Mouse (Mus musculus) adrenal gland (tissue): Measurements from ENCODE around the gene Sacs.
"Not testable (repeated sequence)": the region's sequence is repeated elsewhere in the genome, so short reads cannot be mapped to it uniquely, and the experiment has no call there.

Experiments used
- intact Hi-C: fragments of 180-260 bp; cut with DNase I; formaldehyde crosslinking; loops from one replicate; pipeline ENCODE4 v1.15.1; 2025

Gene Sacs

DNA sequence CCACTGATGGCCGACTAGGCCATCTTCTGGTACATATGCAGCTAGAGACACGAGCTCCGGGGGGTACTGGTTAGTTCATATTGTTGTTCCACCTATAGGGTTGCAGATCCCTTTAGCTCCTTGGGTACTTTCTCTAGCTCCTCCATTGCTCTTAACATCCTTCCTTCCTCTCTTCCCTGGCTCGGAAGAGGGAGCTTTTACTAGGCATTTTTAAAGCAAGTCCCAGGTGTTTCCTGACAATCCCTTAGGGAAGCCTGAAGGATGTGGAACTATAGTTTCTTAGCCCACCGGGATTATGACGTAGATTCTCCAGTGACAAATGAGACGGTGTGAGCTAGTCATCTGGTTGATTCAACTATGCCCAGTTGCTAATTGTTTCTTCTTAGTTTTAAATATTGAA is 19.2 kb downstream of the Sacs start:
- intact Hi-C loops, result not testable (repeated sequence)

DNA sequence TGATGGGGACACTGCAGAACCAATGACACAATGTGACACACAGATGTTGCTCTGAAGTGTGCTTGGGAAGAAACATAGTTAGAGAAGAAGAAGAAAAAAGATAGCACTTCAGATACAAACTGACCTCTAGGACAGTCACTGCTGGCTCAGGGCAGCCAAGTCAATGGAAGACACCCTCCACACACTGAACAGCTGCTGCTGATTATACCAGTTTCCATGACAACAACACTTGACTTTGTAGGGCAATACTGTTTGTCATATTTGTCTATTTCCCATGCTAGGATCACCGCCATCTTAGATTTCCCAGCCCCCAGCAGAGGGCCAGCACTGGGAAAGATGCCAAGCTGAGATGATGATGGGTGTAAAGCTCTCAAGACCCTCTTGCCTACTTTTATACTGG is 22.7 kb downstream of the Sacs start:
- intact Hi-C loops, result no loop called here

DNA sequence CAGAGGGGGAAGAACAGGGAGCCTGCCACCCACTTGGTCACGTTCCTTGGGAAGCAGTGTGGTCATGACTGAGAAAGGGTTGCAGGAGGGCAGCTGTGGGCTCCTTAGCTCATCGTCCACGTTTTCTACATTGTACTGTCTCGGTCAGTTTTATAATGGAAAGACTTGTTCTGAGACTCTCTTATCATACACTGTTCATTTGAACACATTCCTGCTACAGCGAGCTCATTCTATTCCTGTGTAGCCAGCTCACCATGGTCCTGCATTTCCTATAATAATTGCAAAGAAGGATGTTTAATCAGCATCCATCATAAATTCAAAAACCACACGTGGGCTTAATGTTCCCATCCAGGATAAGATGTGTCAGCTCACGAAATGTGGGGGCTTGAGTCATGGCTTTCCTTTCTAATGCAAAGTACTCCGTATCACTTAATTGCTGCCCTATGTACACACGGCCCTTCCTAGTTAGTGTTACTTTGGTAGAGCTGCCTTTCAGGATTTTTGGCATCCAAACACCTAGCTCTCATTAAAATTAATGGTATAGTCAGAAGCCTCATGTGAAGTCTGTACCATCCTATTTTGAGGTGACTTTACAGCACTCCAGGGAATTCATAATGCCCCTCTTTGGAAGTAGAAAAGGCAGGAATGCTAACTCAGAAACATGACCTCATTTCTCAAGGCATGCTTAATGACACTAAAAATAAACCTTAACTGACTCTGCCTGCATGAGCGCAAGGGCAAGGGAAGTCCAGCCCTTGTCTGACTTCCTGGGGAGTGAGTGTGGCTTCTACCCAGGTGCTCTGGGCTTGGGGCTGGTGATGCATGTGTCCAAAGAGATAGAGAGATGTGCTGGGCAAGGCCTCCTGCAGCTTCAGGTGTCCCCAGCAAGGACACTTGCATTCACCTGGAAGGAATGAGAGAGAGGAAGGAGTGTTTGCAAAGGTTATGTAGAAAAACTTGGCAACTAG is 23.4 kb downstream of the Sacs start:
- intact Hi-C loops, result no loop called here

DNA sequence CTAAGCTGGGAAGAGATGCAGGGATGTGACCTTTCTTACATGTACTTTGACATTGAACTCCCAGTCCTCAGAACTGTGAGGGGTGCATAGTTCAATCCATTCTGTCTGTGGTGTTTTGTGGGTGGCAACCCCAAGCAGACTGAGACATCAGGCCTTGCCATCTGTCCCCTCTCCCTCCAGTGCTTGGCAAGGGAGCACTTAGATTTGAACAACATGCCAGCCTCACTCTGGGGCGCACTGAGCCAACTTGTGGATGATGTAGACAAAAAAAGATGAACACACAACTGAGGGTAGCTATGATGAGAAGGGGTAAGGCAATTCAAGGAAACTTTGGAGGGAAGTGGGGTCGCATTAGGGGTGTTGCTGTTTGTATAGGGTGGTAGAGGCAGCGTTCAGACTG is 26.2 kb downstream of the Sacs start:
- intact Hi-C loops, result no loop called here

DNA sequence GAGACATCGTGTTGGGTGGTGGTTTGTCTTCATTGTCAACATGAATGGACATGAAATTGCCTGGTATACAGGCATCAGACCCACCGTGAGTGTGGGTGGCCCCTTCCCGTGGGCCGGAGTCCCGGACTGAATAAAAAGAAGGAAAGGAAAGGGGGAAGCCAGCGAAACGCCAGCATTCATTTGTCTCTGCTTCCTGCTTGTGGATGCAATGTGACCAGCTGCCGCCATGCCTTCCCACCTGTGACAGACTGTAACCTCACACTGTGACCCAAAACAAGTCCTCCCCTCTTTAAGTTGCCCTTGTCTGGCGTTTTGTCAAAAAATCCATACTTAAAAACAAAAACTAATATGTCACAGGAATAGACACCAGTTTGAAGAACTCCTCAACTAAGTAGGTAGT is 27.7 kb downstream of the Sacs start:
- intact Hi-C loops, result no loop called here

DNA sequence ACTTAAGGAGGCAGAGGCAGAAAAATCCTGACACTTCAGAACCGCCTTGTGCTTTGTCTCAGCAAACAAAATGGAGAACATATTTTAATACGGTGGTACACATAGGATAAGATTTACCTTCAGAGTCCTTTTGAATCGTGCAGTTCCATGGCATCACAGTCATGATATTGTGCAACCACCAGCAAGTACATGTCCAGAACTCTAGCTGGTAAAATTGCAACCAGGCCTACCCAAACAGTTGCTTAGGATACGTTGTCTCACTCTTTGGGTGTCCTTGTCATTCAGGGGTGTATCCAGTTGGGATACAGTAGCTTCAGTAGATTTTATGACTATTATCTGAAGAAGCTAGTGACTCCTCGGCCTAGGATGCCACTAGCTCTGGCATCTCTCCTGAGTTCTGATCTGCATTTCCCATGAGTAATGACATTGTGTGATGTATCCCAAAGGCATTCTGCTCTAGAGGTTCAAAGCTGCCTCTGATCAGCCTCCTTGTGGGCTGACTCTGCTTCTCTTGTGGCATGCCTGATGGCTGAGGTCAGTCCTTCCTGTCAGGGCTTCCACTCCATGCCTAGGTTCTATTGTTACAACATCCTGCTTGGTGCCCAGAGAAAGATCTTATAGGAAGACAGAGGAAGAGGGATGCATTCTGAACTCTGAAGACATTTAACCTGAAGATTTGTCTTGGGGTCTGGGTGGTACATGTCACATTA is 33.2 kb downstream of the Sacs start:
- intact Hi-C loops, result no loop called here

DNA sequence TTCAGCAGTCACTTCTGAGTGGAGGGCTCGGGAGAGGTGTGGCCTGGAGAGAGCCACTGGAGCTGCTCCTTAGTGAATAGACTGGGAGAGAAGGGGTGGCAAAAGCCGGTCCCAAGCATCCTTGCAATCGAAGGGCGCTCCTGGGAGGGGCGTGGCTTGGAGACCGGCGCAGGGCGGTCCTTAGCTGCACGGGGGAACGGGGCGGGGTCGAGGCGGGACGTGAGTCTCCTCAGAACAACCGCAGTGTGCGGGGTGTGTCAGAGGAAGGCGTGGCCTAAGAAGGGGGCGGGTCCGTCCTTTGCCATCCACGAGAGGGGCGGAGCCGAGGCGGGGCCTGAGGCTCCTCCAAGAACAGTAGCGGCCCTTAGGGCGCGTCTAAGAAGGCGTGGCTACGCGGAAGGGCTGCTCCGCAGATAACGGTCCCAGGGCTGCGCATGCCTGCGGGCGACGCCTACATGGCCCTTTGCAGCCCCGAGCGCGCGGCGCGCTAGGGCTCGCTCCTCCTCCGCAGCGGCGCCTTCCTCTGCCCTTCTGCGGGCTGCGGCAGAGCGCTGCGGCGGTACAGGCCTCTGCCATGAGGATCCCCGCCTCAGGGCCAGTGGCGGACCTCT is 34.4 kb downstream of the Sacs start:
- intact Hi-C loops, result no loop called here

DNA sequence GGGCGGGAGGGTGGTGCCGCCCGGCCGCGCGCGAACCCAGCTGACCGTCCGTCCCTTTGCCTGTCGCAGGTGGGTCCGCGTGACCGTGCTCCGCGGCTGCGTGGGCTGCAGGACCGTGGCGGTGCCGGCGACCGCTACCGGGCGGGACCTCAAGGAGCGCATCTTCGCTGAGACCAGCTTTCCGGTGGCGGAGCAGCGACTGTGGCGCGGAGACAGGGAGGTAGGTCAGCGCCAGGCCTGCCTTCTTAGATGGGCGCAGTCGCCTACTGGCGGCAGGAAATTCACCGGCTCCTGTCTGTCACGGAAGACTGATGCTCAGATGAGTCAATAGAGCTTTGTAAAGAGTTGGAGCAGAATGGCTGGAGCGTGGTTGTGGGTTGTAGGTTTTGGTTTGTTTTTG is 35.0 kb downstream of the Sacs start:
- intact Hi-C loops, result no loop called here

DNA sequence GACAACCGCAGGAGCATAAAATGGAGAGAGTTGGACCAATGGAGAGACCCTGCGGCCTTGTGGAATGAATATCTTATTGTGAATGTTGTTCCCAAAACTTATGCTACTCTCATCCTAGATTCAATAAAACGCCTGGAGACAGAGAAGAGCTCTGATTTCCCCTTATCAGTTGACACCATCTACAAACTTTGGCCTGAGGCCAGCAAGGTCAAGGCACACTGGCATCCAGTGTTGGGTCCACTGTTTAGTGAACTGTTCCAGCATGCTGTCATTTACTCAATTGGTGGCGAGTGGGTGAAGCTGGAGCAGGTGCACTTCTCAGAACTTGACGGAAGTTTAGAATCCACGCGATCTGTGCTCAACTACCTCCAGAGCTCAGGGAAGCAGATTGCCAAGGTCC is 53.6 kb downstream of the Sacs start:
- intact Hi-C loops, result no loop called here

DNA sequence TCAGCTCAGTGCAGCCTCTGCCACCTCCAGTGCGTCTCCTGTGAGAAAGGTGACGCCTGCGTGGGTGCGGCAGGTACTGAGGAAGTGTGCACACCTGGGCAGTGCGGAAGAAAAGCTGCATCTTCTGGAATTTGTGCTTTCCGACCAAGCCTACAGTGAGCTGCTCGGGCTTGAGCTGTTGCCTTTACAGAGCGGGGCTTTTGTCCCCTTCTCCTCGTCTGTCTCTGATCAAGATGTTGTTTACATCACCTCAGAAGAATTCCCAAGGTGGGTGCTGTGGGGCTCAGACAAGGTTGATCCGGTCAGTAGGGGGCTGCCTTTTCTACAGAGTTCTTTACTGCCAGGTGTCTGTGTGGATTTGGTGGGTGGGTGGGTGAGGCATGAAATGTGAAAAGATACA is 54.1 kb downstream of the Sacs start:
- intact Hi-C loops, result no loop called here

DNA sequence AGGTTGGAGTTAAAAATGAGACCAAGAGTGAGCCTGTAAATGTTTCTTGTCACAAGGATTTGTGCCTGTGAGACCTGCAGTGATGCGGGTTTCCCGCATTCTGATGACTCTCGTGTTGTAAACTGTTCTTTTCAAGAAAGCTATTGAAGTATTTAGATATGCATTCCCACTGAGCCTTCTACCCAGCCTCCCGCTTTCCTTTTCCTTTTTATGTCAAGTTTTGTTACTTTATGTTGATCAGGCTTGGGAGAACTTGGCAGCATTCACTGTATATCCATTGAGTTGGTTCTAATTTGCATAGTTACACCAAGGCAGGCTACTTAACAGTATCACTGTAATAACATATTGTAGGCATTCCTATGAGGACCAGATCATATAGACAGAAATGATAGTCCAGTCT is 56.2 kb downstream of the Sacs start:
- intact Hi-C loops, result no loop called here

DNA sequence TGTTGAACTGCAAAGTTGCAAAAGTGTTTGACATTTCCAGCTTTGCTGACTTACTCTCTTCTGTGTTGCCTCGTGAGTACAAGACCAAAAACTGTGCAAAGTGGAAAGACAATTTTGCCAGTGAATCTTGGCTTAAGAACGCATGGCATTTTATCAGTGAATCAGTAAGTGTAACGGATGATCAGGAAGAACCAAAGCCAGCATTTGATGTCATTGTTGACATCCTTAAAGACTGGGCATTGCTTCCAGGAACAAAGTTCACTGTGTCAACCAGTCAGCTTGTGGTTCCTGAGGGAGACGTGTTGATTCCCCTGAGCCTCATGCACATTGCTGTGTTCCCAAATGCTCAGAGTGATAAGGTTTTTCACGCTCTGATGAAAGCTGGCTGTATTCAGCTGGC is 71.9 kb downstream of the Sacs start:
- intact Hi-C loops, result no loop called here

DNA sequence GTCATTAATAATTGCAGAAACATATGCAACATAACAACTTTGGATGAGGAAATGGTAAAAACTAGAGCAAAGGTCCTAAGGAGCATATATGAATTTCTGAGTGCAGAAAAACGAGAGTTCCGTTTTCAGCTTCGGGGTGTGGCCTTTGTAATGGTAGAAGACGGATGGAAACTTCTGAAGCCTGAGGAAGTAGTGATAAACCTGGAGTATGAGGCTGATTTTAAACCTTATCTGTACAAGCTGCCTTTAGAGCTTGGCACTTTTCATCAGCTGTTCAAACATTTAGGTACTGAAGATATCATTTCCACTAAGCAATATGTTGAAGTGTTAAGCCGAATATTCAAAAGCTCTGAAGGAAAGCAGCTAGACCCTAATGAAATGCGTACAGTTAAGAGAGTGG is 73.5 kb downstream of the Sacs start:
- intact Hi-C loops, result no loop called here

DNA sequence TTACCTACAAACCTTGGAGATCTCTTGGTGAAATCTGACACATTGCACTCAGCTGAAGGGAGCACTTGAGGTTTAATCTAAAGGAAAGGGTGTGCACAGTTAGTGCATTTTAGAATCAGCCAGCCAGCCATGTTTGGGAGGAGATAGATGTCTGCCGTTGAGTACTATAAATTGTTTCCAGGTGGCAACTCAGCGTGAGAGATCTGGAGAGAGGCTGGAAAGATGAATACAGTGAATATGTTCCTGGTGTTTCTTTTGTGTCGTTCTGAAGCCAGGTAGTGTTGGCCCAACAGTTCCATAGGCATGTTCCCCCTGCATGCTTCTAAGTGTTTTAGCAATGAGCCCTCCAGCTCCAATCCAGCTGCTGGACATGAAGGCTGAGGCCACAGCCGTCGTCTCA is 82.9 kb downstream of the Sacs start:
- intact Hi-C loops, result no loop called here

DNA sequence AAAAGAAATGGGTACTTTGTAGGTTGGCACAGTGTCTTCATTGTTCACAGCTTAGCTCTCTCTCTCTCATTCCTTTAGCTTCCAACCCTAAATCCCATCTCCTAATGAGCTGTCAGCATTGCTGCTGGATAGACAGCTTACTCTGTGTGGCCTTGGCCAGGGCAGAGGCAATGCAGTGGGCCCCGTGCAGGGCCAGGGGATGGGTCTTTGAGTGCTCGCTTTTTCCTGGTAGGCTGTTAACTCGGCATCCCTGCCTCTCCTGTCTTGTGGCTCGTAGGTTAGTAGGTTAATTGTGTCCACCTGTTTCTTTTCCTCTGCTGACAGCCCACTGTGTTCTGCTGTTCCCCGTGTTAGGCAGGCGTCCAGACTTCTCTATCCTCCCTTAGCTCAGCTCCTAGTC is 84.2 kb downstream of the Sacs start:
- intact Hi-C loops, result no loop called here

DNA sequence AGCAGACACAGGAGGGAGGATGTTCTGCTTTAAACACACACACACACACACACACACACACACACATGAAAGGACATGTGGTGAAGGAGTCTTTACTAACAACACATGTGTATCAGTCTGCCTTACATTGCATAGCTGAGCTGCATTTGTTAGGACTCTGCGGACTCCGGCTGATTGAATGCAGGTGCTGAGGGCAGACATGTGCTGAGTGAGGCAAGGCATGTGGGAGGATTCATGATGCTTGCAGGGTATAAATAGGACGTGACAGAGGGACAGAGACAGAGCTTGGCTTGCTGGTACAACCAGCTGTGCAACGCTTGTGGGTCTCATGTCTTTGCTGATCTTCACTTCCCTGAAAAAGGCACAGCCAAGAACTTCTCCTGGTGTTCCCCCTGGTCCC is 85.5 kb downstream of the Sacs start:
- intact Hi-C loops, result no loop called here

DNA sequence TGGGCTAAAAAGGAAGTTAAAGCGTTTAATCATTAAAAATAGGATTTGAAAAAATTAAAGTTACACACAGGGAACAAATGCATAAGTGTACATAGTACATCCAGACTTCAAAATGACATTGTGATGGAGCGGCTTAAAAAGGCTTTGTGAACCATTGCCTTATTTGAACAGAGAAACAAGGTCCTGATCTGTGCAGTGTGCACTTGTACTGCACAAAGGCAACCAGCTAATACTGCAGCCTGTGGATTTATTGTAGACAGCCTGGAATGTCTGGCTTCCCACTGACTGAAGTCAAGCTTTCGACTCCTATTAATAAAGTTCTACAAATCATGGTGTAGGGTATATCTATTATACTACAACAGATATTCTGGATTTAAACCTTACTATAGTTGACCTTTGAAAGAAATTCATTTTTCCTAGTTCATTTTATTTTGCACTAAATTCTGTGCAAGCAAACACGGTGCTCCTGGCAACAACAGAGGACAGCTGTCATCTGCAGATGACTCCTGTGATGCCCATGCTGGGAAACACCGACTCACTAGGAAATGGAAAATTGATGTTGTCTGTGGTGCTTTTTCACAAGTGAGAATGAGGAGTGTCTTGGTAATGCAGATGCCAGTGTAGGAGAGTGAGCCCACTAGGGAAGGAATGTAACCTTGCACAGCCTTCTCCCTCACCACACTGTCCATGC is 86.3 kb downstream of the Sacs start:
- intact Hi-C loops, result no loop called here

DNA sequence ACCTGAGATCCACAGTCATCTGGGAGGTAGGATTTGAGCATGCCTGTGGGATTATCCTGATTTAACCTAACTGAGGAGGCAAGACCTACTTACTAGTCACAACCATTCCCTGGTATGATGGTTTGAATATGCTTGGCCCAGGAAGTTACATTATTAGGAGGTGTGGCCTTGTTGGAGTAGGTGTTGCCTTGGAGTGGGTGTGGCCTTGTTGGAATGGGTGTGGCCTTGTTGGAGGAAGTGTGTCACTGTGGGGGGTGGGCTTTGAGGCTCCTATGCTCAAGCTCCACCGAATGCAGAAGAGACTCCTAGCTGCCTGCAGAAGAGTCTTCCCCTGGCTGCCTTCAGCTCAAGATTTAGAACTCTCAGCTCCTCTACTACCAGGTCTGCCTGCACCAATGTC is 87.9 kb downstream of the Sacs start:
- intact Hi-C loops, result no loop called here

DNA sequence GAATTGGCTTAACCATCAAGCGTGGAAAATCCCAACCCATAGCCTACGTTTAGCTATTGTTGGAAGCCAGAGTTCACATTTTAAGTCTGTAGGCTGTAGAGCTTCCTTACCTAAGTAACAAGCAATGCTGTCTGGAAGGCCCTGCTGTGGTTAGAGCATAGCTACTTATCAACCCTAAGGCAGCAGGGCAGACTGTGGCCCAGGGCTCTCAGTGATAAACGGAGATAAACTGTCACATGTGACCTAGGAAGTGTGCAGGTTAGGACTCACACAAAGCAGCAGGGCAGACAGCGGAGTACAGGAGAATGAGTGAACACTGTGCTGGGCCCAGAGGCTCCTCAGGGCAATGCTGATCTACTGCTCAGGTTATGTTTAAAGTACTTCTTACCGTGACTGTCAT is 91.5 kb downstream of the Sacs start:
- intact Hi-C loops, result no loop called here

DNA sequence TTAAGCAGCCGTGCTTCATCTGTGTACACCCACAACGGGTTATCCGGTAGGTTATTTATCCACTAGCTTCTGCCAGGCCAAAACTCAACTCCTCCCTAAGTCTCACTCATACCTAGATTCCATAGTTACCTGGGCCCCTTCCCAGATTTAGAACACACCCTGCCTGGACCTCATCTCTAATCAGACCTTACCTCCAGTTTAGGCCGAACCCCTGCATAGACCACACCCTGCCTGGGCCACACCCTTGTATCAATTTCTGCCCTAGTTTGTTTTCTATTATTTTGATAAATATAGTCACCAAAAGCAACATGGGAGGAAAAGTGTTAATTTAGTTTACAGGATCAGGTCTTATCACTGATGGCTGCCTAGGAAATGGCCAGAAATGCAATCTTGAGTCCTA is 91.9 kb downstream of the Sacs start:
- intact Hi-C loops, result no loop called here

DNA sequence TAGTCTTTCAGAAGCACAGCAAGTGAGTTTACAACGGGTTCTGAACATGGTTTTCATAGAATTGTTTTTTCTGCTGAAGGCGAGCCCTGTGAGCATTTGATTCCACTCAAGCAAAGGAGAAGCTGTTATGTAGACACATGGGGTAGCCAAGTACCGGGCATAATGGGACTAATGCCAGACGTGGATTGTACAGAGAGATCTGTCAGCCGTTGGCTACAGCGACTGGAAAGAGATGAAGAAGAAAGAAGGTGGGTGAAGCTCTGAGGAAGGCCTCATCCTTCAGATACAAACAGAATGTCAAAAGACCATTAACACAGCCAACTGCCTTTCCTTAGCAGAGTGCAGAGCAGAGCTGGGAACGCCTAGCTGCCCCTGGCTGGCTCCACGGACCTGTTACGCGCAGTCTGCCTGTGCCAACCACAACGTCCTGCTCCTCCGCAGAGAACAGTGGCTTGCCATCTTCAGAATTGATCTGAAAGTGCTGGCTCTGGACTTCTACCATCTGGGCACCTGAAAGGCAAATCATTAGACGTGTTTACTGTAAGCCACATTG is 93.8 kb downstream of the Sacs start:
- intact Hi-C loops, result no loop called here
